Mouse (Mus musculus): ENCODE results near the gene Cope. TPM values are rescaled to one million over a fixed set of nuclear protein-coding genes. Genes with fewer than 3 reads are reported as not detected.

The Cope gene
- polyA plus RNA-seq, 1 experiment = 236 TPM

DNA sequence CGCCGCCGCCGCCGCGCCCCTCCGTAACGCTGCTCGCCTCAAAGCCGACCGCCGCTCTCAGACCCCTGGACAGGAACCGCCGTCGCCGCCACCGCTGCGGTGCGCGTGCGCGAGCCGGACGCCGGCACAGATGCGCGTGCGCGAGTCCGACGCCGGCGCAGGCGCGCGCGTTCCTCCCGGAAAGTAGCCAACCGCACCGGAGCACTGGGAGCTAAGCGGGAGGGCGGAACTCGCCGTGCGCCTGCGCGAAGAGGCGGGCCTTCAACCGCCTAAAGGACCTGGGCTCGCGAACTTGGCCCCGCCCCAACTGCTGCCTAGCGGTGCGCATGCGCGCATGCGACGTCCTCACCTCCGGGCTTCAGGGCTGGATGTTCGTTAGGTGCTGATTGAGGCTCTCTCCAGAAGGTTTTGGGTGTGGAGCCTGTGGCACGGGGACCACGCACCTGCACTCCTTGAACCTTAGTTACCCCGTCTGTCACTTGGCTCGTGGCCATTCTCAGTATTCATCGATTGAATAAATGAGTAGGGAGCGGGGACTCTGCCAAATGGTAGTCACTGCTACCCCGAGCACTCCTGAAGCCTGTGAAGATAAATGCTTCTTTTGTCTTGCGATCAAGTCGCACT is 51.0 kb downstream of the Cope start, which contains the start of gene Upf1:
Gene Upf1, minus strand, starts transcription at position 85 of the 624 bp plus-strand sequence.
- Histone ChIP-seq H3K79me2 (ENCODE audit: control insufficient read depth, insufficient read depth) (peaks cover 46% of the 10 kb centered on the region), H3K4me3 (peak within 1 kb of the TSS; percentile 59), H3K27me3 (ENCODE audit: control insufficient read depth, insufficient read depth, insufficient read length) (no peaks in the 10 kb centered on the region), H3ac (ENCODE audit: control insufficient read depth, insufficient read length) (peak within 1 kb of the TSS; percentile 70), H3K4me2 (ENCODE audit: low read depth) (peak within 1 kb of the TSS; percentile 99), H3K36me3 (ENCODE audit: control insufficient read depth, insufficient read depth) (no peaks in the 10 kb centered on the region)
- TF ChIP-seq POLR2AphosphoS2 (IDR thresholded peaks at IDR 0.05; ENCODE audit: insufficient read length, low read depth) (peak; percentile 97), USF1 (IDR thresholded peaks at IDR 0.05; ENCODE audit: low read depth) (no peak), MAX (IDR thresholded peaks at IDR 0.05; ENCODE audit: low read depth) (no peak), TCF3 (IDR thresholded peaks at IDR 0.05; ENCODE audit: insufficient read length, low read depth) (no peak), REST (IDR thresholded peaks at IDR 0.05; ENCODE audit: insufficient read depth, insufficient read length) (no peak), MYOG (IDR thresholded peaks at IDR 0.05; ENCODE audit: control insufficient read depth in 1 of 3, insufficient read depth in 1 of 3, insufficient read length in 2 of 3, low read depth in 2 of 3) (peak in 2 of 3 experiments; percentile 11 to 39), E2F4 (IDR thresholded peaks at IDR 0.05; ENCODE audit: insufficient read depth) (no peak), SRF (IDR thresholded peaks at IDR 0.05; ENCODE audit: control insufficient read depth, insufficient read length, low read depth) (peak; percentile 65), POLR2A (IDR thresholded peaks at IDR 0.05; ENCODE audit: insufficient read length, low read depth) (peak; percentile 96), MYOD1 (IDR thresholded peaks at IDR 0.05; ENCODE audit: control insufficient read depth in 1 of 3, insufficient read length in 2 of 3, low read depth in 2 of 3) (peak in 2 of 3 experiments; percentile 32 to 68)

DNA sequence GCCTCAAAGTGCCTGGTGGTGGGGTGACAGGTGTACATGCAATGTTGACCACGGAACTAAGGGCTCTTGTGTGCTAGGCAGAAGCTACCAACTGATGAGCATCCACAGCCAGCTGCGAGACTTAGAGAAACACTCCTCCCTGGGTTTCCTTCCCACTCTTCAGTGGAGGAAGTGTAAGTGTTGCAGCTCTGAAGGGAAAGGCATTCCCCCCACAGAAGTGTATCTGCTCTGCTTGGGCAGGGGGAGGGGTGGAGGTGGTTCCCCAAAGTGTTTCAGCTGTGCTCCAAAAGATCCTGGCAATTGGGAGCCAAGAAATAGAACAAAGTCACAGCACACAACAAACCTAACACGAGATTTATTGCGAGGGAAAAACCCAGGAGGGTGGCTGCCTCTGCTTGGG is 51.7 kb downstream of the Cope start:
- Histone ChIP-seq H3K79me2 (ENCODE audit: control insufficient read depth, insufficient read depth) (peaks cover 39% of the 10 kb centered on the region), H3K4me2 (ENCODE audit: low read depth) (peak overlapping the region; percentile 94), H3K4me3 (peak overlapping the region; percentile 59), H3K27me3 (ENCODE audit: control insufficient read depth, insufficient read depth, insufficient read length) (no peaks in the 10 kb centered on the region), H3ac (ENCODE audit: control insufficient read depth, insufficient read length) (no peak overlapping the region), H3K36me3 (ENCODE audit: control insufficient read depth, insufficient read depth) (no peaks in the 10 kb centered on the region)
- peak in 2 of 3 experiments; percentile 11 to 20 for TF ChIP-seq MYOD1 (IDR thresholded peaks at IDR 0.05; ENCODE audit: control insufficient read depth in 1 of 3, insufficient read length in 2 of 3, low read depth in 2 of 3)
- TF ChIP-seq USF1 (IDR thresholded peaks at IDR 0.05; ENCODE audit: low read depth) = no peak
- no peak for TF ChIP-seq MYOG (IDR thresholded peaks at IDR 0.05; ENCODE audit: control insufficient read depth in 1 of 3, insufficient read depth in 1 of 3, insufficient read length in 2 of 3, low read depth in 2 of 3)
- no peak for TF ChIP-seq POLR2A (IDR thresholded peaks at IDR 0.05; ENCODE audit: insufficient read length, low read depth)
- no peak for TF ChIP-seq TCF3 (IDR thresholded peaks at IDR 0.05; ENCODE audit: insufficient read length, low read depth)

DNA sequence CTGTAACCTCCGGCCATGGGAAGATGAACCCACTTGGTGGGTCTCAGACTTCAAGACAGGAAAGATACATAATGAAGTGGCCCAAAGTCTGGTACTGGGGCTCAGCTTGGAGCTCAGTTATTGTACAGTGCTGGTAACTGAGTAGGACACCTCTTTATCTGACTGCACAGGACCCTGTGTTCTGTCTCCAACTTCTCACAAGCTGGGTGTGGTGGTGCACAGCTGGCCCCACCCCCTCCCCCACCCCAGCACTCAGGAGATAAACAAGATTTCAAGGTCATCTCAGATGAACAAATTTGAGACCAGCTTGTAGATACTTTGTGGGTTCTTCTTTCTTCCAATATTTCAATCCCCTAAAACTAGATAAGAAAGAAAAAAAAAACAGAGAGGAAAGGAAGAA is 53.8 kb downstream of the Cope start:
- Histone ChIP-seq H3K27me3 (ENCODE audit: control insufficient read depth, insufficient read depth, insufficient read length) (no peaks in the 10 kb centered on the region), H3K4me3 (no peak overlapping the region), H3K36me3 (ENCODE audit: control insufficient read depth, insufficient read depth) (no peaks in the 10 kb centered on the region), H3K79me2 (ENCODE audit: control insufficient read depth, insufficient read depth) (peaks cover 18% of the 10 kb centered on the region), H3ac (ENCODE audit: control insufficient read depth, insufficient read length) (no peak overlapping the region), H3K4me2 (ENCODE audit: low read depth) (no peak overlapping the region)
- TF ChIP-seq MYOG (IDR thresholded peaks at IDR 0.05; ENCODE audit: control insufficient read depth in 1 of 3, insufficient read depth in 1 of 3, insufficient read length in 2 of 3, low read depth in 2 of 3) (no peak), TCF12 (IDR thresholded peaks at IDR 0.05; ENCODE audit: insufficient read depth, poor library complexity, severe bottlenecking) (no peak), USF1 (IDR thresholded peaks at IDR 0.05; ENCODE audit: low read depth) (no peak), CEBPB (IDR thresholded peaks at IDR 0.05; ENCODE audit: insufficient read depth, poor library complexity, severe bottlenecking) (no peak), POLR2AphosphoS2 (IDR thresholded peaks at IDR 0.05; ENCODE audit: insufficient read length, low read depth) (no peak), TCF3 (IDR thresholded peaks at IDR 0.05; ENCODE audit: insufficient read length, low read depth) (no peak), MYOD1 (IDR thresholded peaks at IDR 0.05; ENCODE audit: control insufficient read depth in 1 of 3, insufficient read length in 2 of 3, low read depth in 2 of 3) (no peak), REST (IDR thresholded peaks at IDR 0.05; ENCODE audit: insufficient read depth, insufficient read length) (no peak), MAX (IDR thresholded peaks at IDR 0.05; ENCODE audit: low read depth) (no peak), SRF (IDR thresholded peaks at IDR 0.05; ENCODE audit: control insufficient read depth, insufficient read length, low read depth) (no peak), E2F4 (IDR thresholded peaks at IDR 0.05; ENCODE audit: insufficient read depth) (no peak), POLR2A (IDR thresholded peaks at IDR 0.05; ENCODE audit: insufficient read length, low read depth) (no peak)

GRCm38 (mm10) chr8:70359411-70359810 is 57.1 kb downstream of the Cope start:
- peak; percentile 69 for TF ChIP-seq REST (IDR thresholded peaks at IDR 0.05; ENCODE audit: insufficient read depth, insufficient read length)
- TF ChIP-seq MYOG (IDR thresholded peaks at IDR 0.05; ENCODE audit: control insufficient read depth in 1 of 3, insufficient read depth in 1 of 3, insufficient read length in 2 of 3, low read depth in 2 of 3) = no peak
- no peak for TF ChIP-seq TCF3 (IDR thresholded peaks at IDR 0.05; ENCODE audit: insufficient read length, low read depth)
- TF ChIP-seq MYOD1 (IDR thresholded peaks at IDR 0.05; ENCODE audit: control insufficient read depth in 1 of 3, insufficient read length in 2 of 3, low read depth in 2 of 3) = no peak
- no peak for TF ChIP-seq POLR2AphosphoS2 (IDR thresholded peaks at IDR 0.05; ENCODE audit: insufficient read length, low read depth)
- no peak for TF ChIP-seq POLR2A (IDR thresholded peaks at IDR 0.05; ENCODE audit: insufficient read length, low read depth)
- no peak for TF ChIP-seq E2F4 (IDR thresholded peaks at IDR 0.05; ENCODE audit: insufficient read depth)
- no peak overlapping the region for H3K4me2 ChIP-seq (ENCODE audit: low read depth)

GRCm38 (mm10) chr8:70360769-70361168 is 58.5 kb downstream of the Cope start:
- TF ChIP-seq USF1 (IDR thresholded peaks at IDR 0.05; ENCODE audit: low read depth) (no peak), E2F4 (IDR thresholded peaks at IDR 0.05; ENCODE audit: insufficient read depth) (no peak), REST (IDR thresholded peaks at IDR 0.05; ENCODE audit: insufficient read depth, insufficient read length) (no peak), POLR2A (IDR thresholded peaks at IDR 0.05; ENCODE audit: insufficient read length, low read depth) (no peak), TCF3 (IDR thresholded peaks at IDR 0.05; ENCODE audit: insufficient read length, low read depth) (no peak), MAX (IDR thresholded peaks at IDR 0.05; ENCODE audit: low read depth) (no peak), MYOD1 (IDR thresholded peaks at IDR 0.05; ENCODE audit: control insufficient read depth in 1 of 3, insufficient read length in 2 of 3, low read depth in 2 of 3) (no peak), SRF (IDR thresholded peaks at IDR 0.05; ENCODE audit: control insufficient read depth, insufficient read length, low read depth) (no peak), CEBPB (IDR thresholded peaks at IDR 0.05; ENCODE audit: insufficient read depth, poor library complexity, severe bottlenecking) (no peak), POLR2AphosphoS2 (IDR thresholded peaks at IDR 0.05; ENCODE audit: insufficient read length, low read depth) (no peak), TCF12 (IDR thresholded peaks at IDR 0.05; ENCODE audit: insufficient read depth, poor library complexity, severe bottlenecking) (no peak), MYOG (IDR thresholded peaks at IDR 0.05; ENCODE audit: control insufficient read depth in 1 of 3, insufficient read depth in 1 of 3, insufficient read length in 2 of 3, low read depth in 2 of 3) (no peak)
- Histone ChIP-seq H3K36me3 (ENCODE audit: control insufficient read depth, insufficient read depth) (no peaks in the 10 kb centered on the region), H3K4me3 (no peak overlapping the region), H3K27me3 (ENCODE audit: control insufficient read depth, insufficient read depth, insufficient read length) (peaks cover 5% of the 10 kb centered on the region), H3ac (ENCODE audit: control insufficient read depth, insufficient read length) (no peak overlapping the region), H3K79me2 (ENCODE audit: control insufficient read depth, insufficient read depth) (no peaks in the 10 kb centered on the region), H3K4me2 (ENCODE audit: low read depth) (no peak overlapping the region)

More at GRCm38 (mm10) chr8:70359411-70359810, 57.1 kb downstream of the Cope start:
- Histone ChIP-seq H3K36me3 (ENCODE audit: control insufficient read depth, insufficient read depth) (no peaks in the 10 kb centered on the region), H3K27me3 (ENCODE audit: control insufficient read depth, insufficient read depth, insufficient read length) (peaks cover 5% of the 10 kb centered on the region), H3K4me3 (no peak overlapping the region), H3K79me2 (ENCODE audit: control insufficient read depth, insufficient read depth) (no peaks in the 10 kb centered on the region), H3ac (ENCODE audit: control insufficient read depth, insufficient read length) (no peak overlapping the region)
